Mouse (Mus musculus): ENCODE results near the gene Ksr1. TPM values are rescaled to one million over a fixed set of nuclear protein-coding genes. Genes with fewer than 3 reads are reported as not detected.

The Ksr1 gene
- polyA plus RNA-seq, 1 experiment from 2014 or later, result 2.8 TPM

GRCm38 (mm10) chr11:79037555-79037954 lies 108.7 kb downstream of the Ksr1 start:
- no peak for DNase-seq (ENCODE audit: extremely low spot score, low spot score)
- Histone ChIP-seq H3K36me3 (replicated peaks) (peaks cover 23% of the 10 kb centered on the region), H3K4me3 (no peak overlapping the region), H3K27me3 (ENCODE audit: poor library complexity, severe bottlenecking) (no peaks in the 10 kb centered on the region), H3K9me3 (no peaks in the 10 kb centered on the region), H3K4me1 (peaks cover 21% of the 10 kb centered on the region), H3K27ac (no peak overlapping the region)
- WGBS, result 91% methylated on average over 12 of the region's 12 CpGs

- Histone ChIP-seq H3K4me3 (no peak overlapping the region), H3K27ac (no peak overlapping the region), H3K36me3 (replicated peaks) (peaks cover 11% of the 10 kb centered on the region), H3K4me1 (peaks cover 9% of the 10 kb centered on the region), H3K9me3 (no peaks in the 10 kb centered on the region), H3K27me3 (ENCODE audit: poor library complexity, severe bottlenecking) (no peaks in the 10 kb centered on the region)
- no peak for DNase-seq (ENCODE audit: extremely low spot score, low spot score)
- WGBS, result 86% methylated on average over 13 of the region's 13 CpGs
Measured at GRCm38 (mm10) chr11:79036324-79036723, 109.9 kb downstream of the Ksr1 start.

- Histone ChIP-seq H3K4me3 (no peak overlapping the region), H3K4me1 (peaks cover 8% of the 10 kb centered on the region), H3K27me3 (ENCODE audit: poor library complexity, severe bottlenecking) (no peaks in the 10 kb centered on the region), H3K9me3 (no peaks in the 10 kb centered on the region), H3K27ac (no peak overlapping the region), H3K36me3 (replicated peaks) (peaks cover 1% of the 10 kb centered on the region; the same call in 1 of the 2 replicates)
- no peak for DNase-seq (ENCODE audit: extremely low spot score, low spot score)
- WGBS, result 91% methylated on average over 11 of the region's 11 CpGs
Measured at GRCm38 (mm10) chr11:79033636-79034035, 112.6 kb downstream of the Ksr1 start.

GRCm38 (mm10) chr11:79033021-79033420 lies 113.2 kb downstream of the Ksr1 start:
- H3K36me3 ChIP-seq (replicated peaks), result peaks cover 2% of the 10 kb centered on the region; the same call in 1 of the 2 replicates
- H3K9me3 ChIP-seq, result no peaks in the 10 kb centered on the region
- no peak overlapping the region for H3K4me3 ChIP-seq
- H3K27me3 ChIP-seq (ENCODE audit: poor library complexity, severe bottlenecking), result no peaks in the 10 kb centered on the region
- WGBS, result 86% methylated on average over 12 of the region's 12 CpGs
- DNase-seq (ENCODE audit: extremely low spot score, low spot score), result no peak
- H3K27ac ChIP-seq, result no peak overlapping the region
- H3K4me1 ChIP-seq, result peaks cover 8% of the 10 kb centered on the region

GRCm38 (mm10) chr11:79031452-79031746 lies 114.8 kb downstream of the Ksr1 start:
- no peak for DNase-seq (ENCODE audit: extremely low spot score, low spot score)
- 81% methylated on average over 5 of the region's 5 CpGs for WGBS
- Histone ChIP-seq H3K4me1 (peaks cover 8% of the 10 kb centered on the region), H3K36me3 (replicated peaks) (peaks cover 11% of the 10 kb centered on the region), H3K27ac (no peak overlapping the region), H3K9me3 (no peaks in the 10 kb centered on the region), H3K27me3 (ENCODE audit: poor library complexity, severe bottlenecking) (no peaks in the 10 kb centered on the region), H3K4me3 (no peak overlapping the region)

GRCm38 (mm10) chr11:79030570-79031451 lies 115.4 kb downstream of the Ksr1 start:
- WGBS, result 57% methylated on average over 19 of the region's 19 CpGs
- Histone ChIP-seq H3K27ac (0 out of 2 replicates have a peak overlapping the region, but pooled peaks have one; percentile 44), H3K27me3 (ENCODE audit: poor library complexity, severe bottlenecking) (no peaks in the 10 kb centered on the region), H3K9me3 (no peaks in the 10 kb centered on the region), H3K4me3 (no peak overlapping the region), H3K36me3 (replicated peaks) (peaks cover 11% of the 10 kb centered on the region), H3K4me1 (peaks cover 8% of the 10 kb centered on the region)
- peak; percentile 82 for DNase-seq (ENCODE audit: extremely low spot score, low spot score)

- Histone ChIP-seq H3K36me3 (replicated peaks) (peaks cover 35% of the 10 kb centered on the region), H3K9me3 (no peaks in the 10 kb centered on the region), H3K4me1 (peaks cover 29% of the 10 kb centered on the region), H3K27me3 (ENCODE audit: poor library complexity, severe bottlenecking) (peaks cover 12% of the 10 kb centered on the region; the same call in 1 of the 2 replicates), H3K4me3 (no peak overlapping the region), H3K27ac (peak overlapping the region; percentile 63; the same call in 1 of the 2 replicates)
- no peak for DNase-seq (ENCODE audit: extremely low spot score, low spot score)
- WGBS, result 74% methylated on average over 6 of the region's 6 CpGs
Measured at GRCm38 (mm10) chr11:79023751-79024150, 122.5 kb downstream of the Ksr1 start.

GRCm38 (mm10) chr11:79023342-79023741 lies 122.9 kb downstream of the Ksr1 start:
- no peaks in the 10 kb centered on the region for H3K9me3 ChIP-seq
- WGBS, result 35% methylated on average over 7 of the region's 7 CpGs
- DNase-seq (ENCODE audit: extremely low spot score, low spot score), result no peak
- no peak overlapping the region for H3K4me3 ChIP-seq
- peak overlapping the region; percentile 63 for H3K27ac ChIP-seq
- H3K4me1 ChIP-seq, result peaks cover 29% of the 10 kb centered on the region
- H3K36me3 ChIP-seq (replicated peaks), result peaks cover 36% of the 10 kb centered on the region
- H3K27me3 ChIP-seq (ENCODE audit: poor library complexity, severe bottlenecking), result peaks cover 12% of the 10 kb centered on the region; the same call in 1 of the 2 replicates

GRCm38 (mm10) chr11:79022836-79023235 lies 123.4 kb downstream of the Ksr1 start:
- H3K9me3 ChIP-seq, result no peaks in the 10 kb centered on the region
- WGBS, result 65% methylated on average over 4 of the region's 4 CpGs
- H3K27ac ChIP-seq, result peak overlapping the region; percentile 63
- no peak for DNase-seq (ENCODE audit: extremely low spot score, low spot score)
- peaks cover 36% of the 10 kb centered on the region for H3K36me3 ChIP-seq (replicated peaks)
- H3K27me3 ChIP-seq (ENCODE audit: poor library complexity, severe bottlenecking), result peaks cover 12% of the 10 kb centered on the region; the same call in 1 of the 2 replicates
- peaks cover 29% of the 10 kb centered on the region for H3K4me1 ChIP-seq
- no peak overlapping the region for H3K4me3 ChIP-seq

- 87% methylated on average over 21 of the region's 21 CpGs for WGBS
- no peaks in the 10 kb centered on the region for H3K9me3 ChIP-seq
- 0 out of 2 replicates have a peak overlapping the region, but pooled peaks have one; percentile 15 for H3K27ac ChIP-seq
- peaks cover 12% of the 10 kb centered on the region; the same call in 1 of the 2 replicates for H3K27me3 ChIP-seq (ENCODE audit: poor library complexity, severe bottlenecking)
- H3K4me1 ChIP-seq, result peaks cover 45% of the 10 kb centered on the region
- no peak for DNase-seq (ENCODE audit: extremely low spot score, low spot score)
- H3K36me3 ChIP-seq (replicated peaks), result peaks cover 43% of the 10 kb centered on the region
- H3K4me3 ChIP-seq, result no peak overlapping the region
Measured at GRCm38 (mm10) chr11:79020535-79021045, 125.6 kb downstream of the Ksr1 start.

GRCm38 (mm10) chr11:79019839-79020534 lies 126.2 kb downstream of the Ksr1 start:
- H3K27ac ChIP-seq, result 0 out of 2 replicates have a peak overlapping the region, but pooled peaks have one; percentile 15
- H3K4me1 ChIP-seq, result peaks cover 49% of the 10 kb centered on the region
- peaks cover 12% of the 10 kb centered on the region; the same call in 1 of the 2 replicates for H3K27me3 ChIP-seq (ENCODE audit: poor library complexity, severe bottlenecking)
- H3K9me3 ChIP-seq, result no peaks in the 10 kb centered on the region
- H3K4me3 ChIP-seq, result no peak overlapping the region
- WGBS, result 90% methylated on average over 17 of the region's 17 CpGs
- H3K36me3 ChIP-seq (replicated peaks), result peaks cover 44% of the 10 kb centered on the region
- DNase-seq (ENCODE audit: extremely low spot score, low spot score), result no peak

- peak; percentile 64 for DNase-seq (ENCODE audit: extremely low spot score, low spot score)
- Histone ChIP-seq H3K36me3 (replicated peaks) (peaks cover 44% of the 10 kb centered on the region), H3K9me3 (no peaks in the 10 kb centered on the region), H3K27ac (no peak overlapping the region), H3K4me1 (peaks cover 57% of the 10 kb centered on the region), H3K4me3 (no peak overlapping the region), H3K27me3 (ENCODE audit: poor library complexity, severe bottlenecking) (peaks cover 12% of the 10 kb centered on the region; the same call in 1 of the 2 replicates)
- WGBS, result 52% methylated on average over 11 of the region's 11 CpGs
Measured at GRCm38 (mm10) chr11:79018954-79019704, 127.1 kb downstream of the Ksr1 start.
